Mouse (Mus musculus) gastrocnemius, adult 2 months (tissue): ENCODE measurements around the gene Slc35e3. TPM values are rescaled to one million over a fixed set of nuclear protein-coding genes. Genes with fewer than 3 reads are reported as not detected.

ENCODE experiments used
- DNase-seq: peaks from one replicate; pipeline ENCODE4 v3.0.0; 2022
- H3K27ac ChIP-seq: fragments of 200-600 bp; 2 replicates; pipeline ENCODE4 v1.8.1; 2022; ENCODE audit warnings: mild to moderate bottlenecking
- H3K4me3 ChIP-seq: fragments of 200-600 bp; 2 replicates; pipeline ENCODE4 v1.8.1; 2022; ENCODE audit warnings: mild to moderate bottlenecking, moderate library complexity
- CTCF ChIP-seq: fragments of 200-600 bp; IDR thresholded peaks from 2 replicates; pipeline ENCODE4 v1.8.1; 2022; ENCODE audit warnings: antibody characterized with exemption, mild to moderate bottlenecking, moderate library complexity
- intact Hi-C: fragments of 180-260 bp; cut with DNase I; formaldehyde crosslinking; loops from one replicate; pipeline ENCODE4 v1.15.1; 2025
- total RNA-seq, 2 experiments: library from RNA; stranded (reverse); gene quantifications; 2 replicates each; pipeline ENCODE4 v1.2.3; 2021

Slc35e3 gene
- total RNA-seq, 2 experiments from 2014 or later = 4.6 to 5.1 TPM

DNA sequence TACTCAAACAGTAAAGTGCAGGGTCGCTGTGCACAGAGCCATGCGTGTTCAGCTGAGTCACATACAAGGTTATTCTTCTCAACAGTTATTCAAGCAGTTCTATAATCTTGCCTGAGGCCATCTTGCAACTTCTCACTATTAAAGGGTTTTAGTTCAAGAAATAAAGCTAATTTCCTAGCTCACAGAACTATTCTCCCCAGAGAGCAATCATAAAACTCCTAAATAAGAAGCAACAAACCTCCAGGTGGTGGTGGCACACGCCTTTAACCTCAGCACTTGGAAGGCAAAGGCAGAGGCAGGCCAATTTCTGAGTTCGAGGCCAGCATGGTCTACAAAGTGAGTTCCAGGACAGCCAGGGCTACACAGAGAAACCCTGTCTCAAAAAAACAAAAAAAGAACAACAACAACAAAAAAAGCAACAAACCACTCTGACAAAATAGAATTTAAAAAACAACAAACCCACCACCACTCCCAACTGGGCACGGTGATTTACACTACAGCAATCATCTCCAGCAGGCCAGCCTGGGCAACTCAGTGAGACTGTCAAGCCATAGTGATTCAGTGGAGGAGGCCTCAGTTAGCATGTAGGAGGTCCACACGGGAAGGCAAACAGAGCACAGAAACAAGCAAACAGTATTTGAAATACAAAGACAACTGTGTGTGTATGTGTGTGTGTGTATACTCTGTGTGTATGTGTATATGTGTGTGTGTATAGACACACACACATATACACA lies 49.2 kb downstream of the Slc35e3 start:
- no peak for TF ChIP-seq CTCF
- intact Hi-C loops = no loop called here
- H3K4me3 ChIP-seq = no peak overlapping the region
- no peak for DNase-seq
- no peak overlapping the region for H3K27ac ChIP-seq

DNA sequence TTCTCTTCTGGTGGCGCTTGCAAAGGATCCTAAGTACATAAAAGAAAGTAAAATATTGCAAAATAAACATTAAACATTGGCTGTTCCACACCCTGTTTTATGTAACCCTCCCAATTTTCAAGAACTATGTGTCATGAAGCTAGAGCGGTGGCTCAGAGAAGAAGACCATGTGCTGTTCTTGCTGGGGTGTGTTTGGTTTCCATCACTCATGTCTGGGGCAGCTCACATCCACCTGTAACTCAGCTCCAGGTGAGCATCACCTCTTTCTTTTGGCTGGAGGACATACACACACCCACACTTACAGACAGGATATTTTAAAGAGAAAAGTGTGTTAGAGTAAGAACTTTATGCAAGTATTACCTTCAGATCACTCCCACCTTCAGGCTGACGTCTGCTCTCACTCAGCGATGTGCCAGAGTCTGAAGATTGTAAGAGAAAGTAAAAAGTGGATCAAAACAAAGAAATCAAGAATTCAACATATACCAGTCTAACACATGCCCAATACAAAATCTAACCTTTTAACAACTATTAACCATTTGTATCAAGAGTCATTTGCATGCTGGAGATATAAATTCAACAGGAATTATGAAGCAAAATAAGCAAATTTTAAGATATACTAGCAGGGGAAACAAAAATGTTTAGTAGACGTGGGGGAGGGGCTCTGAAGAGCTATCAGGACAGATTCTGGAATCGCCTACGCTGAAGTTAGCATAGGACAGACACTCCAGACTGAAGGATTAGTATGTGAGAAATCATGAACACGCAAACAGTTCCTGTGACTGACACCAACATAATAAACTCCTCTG lies 49.9 kb downstream of the Slc35e3 start:
- TF ChIP-seq CTCF = no peak
- Histone ChIP-seq H3K27ac (no peak overlapping the region), H3K4me3 (no peak overlapping the region)
- no peak for DNase-seq
- intact Hi-C loops = no loop called here

DNA sequence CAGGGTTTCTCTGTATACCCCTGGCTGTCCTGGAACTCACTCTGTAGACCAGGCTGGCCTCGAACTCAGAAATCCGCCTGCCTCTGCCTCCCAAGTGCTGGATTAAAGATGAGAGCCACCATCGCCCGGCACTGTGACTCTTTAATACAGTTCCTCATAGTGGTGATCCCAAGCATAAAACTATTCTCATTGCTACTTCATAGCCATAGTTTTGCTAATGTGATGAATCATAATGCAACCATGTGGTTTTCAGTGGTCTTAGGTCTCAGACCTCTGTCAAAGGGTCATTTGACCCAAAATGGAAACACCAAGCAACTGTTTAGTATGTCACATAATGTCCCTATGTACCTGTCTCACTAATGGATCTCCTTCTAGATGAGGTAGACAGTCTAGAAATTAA lies 50.6 kb downstream of the Slc35e3 start:
- TF ChIP-seq CTCF = no peak
- no peak overlapping the region for H3K27ac ChIP-seq
- no peak overlapping the region for H3K4me3 ChIP-seq
- DNase-seq = no peak
- intact Hi-C loops = no loop called here

DNA sequence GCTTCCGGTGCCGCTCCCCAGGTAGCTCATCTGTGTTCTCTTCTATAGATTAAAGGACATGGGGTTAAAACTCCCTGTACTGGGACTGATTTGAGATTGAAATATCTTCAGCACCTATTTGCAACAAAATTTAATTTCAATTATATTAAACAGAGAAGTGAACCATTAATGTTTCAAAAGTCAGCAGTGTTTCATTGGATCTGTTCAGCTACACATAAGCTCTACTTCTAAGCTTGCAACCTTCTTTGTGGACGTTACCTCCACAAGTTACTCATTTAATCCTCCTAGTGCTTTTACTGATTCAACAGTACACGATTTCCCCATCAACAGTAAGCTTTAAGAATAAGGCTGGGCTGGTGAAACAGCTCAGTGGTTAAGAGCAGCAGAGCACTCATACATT lies 51.1 kb downstream of the Slc35e3 start:
- Histone ChIP-seq H3K27ac (no peak overlapping the region), H3K4me3 (no peak overlapping the region)
- intact Hi-C loops = no loop called here
- TF ChIP-seq CTCF = no peak
- no peak for DNase-seq

DNA sequence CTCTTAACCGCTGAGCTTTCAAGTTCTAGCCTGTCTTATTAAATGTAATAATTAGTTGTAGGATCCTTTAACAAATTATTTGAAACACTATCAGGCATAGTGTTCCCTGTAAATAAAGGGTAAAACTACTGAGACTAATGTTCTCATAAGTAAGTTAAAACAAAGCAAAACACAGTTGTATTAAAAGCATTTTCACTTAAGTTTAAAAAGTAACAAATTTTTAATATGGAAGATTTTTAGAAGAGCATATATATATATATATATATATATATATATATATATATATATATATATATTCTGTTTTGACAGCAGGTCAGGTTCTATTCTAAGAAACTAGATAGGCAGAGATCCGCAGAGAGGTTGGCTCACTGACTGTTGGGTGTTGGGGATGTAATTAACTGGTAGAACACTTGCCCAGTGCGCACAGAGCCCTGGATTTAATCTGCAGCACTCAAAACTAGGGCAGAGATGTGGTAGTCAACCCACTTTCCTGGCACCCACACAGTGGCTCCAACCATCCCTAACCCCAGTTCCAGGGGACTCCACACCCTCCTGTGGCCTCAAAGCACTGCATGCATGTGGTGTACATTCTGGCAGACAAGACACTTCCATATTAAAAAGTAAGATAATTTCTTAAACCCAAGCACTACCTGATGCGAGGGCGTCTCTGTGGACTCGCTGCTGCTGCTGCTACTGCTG lies 51.8 kb downstream of the Slc35e3 start:
- intact Hi-C loops = no loop called here
- DNase-seq = no peak
- H3K27ac ChIP-seq = no peak overlapping the region
- no peak overlapping the region for H3K4me3 ChIP-seq
- TF ChIP-seq CTCF = no peak

DNA sequence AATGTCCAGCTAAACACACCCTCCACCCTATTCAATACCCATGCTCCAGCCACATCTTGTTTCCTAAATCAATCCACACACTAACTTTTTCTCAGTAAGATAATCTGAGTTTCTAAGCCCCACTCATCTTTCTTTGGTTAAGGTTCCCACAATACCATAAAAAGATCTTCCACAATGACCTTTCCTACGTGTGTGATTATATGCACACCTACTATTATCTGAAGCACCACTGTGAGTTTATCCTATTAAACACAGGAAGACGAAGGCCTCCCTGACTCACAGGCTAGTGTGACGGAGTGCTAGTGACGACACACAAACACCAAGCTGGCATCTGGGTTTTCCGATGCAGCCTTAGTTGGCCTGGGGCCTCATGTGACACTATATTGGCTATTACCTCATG lies 53.2 kb downstream of the Slc35e3 start:
- no peak for DNase-seq
- no peak overlapping the region for H3K4me3 ChIP-seq
- no peak for TF ChIP-seq CTCF
- intact Hi-C loops = no loop called here
- H3K27ac ChIP-seq = no peak overlapping the region

DNA sequence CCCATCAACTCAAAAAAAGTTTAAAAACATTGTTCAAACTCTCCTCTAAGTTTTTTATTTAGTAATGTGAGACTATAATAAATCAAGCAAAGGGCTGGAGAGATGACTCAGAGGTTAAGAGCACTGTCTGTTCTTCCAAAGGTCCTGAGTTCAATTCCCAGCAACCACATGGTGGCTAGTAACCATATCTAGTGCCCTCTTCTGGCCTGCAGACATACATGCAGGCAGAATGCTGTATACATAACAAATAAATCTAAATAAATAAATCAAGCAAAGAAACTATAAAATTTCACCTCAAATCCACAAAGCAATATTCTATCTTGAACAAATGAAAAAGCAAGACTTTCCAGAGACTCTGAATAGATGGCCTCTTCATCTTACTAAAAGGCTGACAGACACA lies 54.0 kb downstream of the Slc35e3 start:
- no peak for DNase-seq
- peak; percentile 41 for TF ChIP-seq CTCF
- intact Hi-C loops = no loop called here
- no peak overlapping the region for H3K27ac ChIP-seq
- no peak overlapping the region for H3K4me3 ChIP-seq

DNA sequence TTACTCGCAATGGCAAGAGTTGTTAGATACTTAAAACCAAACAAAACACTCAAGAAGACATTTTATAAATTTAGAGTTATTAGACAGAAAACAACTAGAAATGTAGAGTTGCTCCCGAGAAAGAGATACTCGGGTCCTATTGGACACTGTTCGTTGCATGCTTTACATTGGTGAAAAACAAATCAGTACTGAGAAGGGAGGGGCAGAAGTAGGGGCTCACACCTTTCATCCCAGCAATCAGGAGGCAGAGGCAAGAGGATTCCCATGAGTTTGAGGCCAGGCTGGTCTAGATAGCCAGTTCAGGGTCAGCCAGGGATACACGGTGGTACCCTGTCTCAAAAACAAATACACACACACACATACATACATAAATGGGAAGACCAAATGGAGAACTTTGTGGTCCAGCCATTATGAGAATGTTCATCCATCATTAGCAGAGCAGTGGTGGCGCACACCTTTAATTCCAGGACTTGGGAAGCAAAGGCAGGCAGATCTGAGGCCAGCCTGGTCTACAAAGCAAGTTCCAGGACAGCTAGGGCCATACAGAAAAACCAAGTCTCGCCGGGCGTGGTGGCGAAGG lies 54.7 kb downstream of the Slc35e3 start:
- no peak overlapping the region for H3K4me3 ChIP-seq
- intact Hi-C loops = no loop called here
- no peak overlapping the region for H3K27ac ChIP-seq
- no peak for TF ChIP-seq CTCF
- no peak for DNase-seq

DNA sequence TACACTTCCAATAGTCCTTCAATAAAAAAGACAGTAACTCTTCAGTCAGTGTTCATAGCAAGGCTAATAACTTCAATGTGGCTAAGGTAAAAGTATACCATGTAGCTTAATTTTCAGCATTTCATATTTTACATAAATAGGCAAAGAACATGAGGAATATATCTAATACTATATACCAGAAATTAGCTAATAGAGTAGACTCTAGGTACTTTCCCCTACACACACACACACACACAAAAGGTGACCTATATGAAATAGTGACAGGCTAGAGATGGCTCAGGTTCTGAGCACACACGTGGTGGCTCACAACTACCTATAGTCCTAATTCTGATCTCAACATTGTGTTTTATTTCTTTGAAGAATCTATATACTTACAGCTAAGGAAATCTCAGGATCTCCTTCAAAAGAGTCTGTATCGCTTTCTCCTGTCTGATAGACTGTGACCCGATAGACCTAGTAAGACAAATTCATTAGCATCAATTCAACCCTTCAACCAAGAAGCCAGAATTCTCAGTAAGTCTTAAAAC lies 55.3 kb downstream of the Slc35e3 start:
- Histone ChIP-seq H3K4me3 (no peak overlapping the region), H3K27ac (no peak overlapping the region)
- no peak for TF ChIP-seq CTCF
- intact Hi-C loops = no loop called here
- no peak for DNase-seq

DNA sequence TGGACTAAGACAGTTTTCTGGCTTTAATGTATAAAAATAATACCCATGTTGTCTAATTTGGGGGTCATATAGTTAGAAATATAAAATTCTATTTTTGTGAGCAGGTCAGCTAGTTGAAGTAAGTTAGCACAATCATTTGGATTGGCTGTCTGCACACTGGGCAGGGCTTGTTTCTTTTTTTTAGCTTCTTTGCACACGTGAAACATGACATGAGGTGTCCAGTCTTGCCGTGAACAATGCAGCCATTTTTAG lies 56.1 kb downstream of the Slc35e3 start:
- DNase-seq = no peak
- Histone ChIP-seq H3K4me3 (no peak overlapping the region), H3K27ac (no peak overlapping the region)
- no peak for TF ChIP-seq CTCF
- intact Hi-C loops = no loop called here

DNA sequence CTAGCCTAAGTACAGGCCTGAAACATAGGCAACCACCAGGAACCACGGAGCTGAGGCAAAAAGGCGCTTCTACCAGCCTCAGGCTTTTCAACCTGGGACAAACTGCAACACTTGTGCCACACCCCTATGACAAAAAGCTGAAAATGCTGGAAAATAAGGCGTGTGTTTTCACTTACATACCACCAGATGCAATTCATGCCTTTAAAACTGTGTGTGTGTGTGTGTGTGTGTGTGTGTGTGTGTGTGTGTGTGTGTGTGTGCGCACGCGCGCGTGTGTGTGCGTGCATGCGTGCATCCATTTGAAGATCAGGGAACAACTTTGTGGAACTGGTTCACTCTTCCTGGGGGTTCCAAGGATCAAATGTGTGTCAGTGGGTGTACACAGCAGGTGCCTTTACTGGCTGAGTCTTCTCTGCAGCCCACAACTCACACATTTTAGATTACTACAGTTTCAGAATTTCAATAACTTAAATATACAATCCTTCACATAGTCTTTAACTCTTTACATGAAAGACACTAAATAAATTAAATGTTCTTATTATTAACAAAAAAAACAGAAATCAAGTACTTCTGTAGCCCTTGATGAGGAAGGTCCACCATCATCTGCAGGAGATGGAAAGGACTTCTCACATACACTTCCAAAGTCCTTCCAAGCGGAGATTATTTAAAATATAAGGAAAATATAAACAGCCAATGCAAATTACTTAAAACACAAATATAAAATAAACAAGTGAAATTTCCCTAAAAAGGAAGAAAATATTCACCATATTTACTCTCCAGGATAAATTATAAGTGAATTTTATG lies 56.7 kb downstream of the Slc35e3 start:
- no peak overlapping the region for H3K27ac ChIP-seq
- intact Hi-C loops = no loop called here
- no peak for TF ChIP-seq CTCF
- H3K4me3 ChIP-seq = no peak overlapping the region
- DNase-seq = no peak
